Mouse (Mus musculus) E14TG2a.4 (cell line): ENCODE data around the gene Rasgef1b.

ENCODE experiments used
- CTCF ChIP-seq: conservative IDR thresholded peaks from 2 replicates; pipeline ENCODE4 v1.5.1; 2014; ENCODE audit warnings: low read length
- NANOG ChIP-seq: IDR thresholded peaks from 2 replicates; pipeline ENCODE4 v1.6.1; 2014; ENCODE audit warnings: borderline replicate concordance, low read length, mixed read lengths
- POU5F1 ChIP-seq: IDR thresholded peaks from 2 replicates; pipeline ENCODE4 v1.6.1; 2014; ENCODE audit warnings: low read length, borderline replicate concordance

GRCm38 (mm10) chr5:99375725-99376124 is 353.1 kb downstream of the Rasgef1b start:
- no peak for TF ChIP-seq CTCF
- TF ChIP-seq NANOG: no peak
- no peak for TF ChIP-seq POU5F1
